Mouse (Mus musculus): ENCODE measurements around the gene Fndc3b.
"Not testable (repeated sequence)": the region's sequence is repeated elsewhere in the genome, so short reads cannot be mapped to it uniquely, and the experiment has no call there.

Gene Fndc3b

DNA sequence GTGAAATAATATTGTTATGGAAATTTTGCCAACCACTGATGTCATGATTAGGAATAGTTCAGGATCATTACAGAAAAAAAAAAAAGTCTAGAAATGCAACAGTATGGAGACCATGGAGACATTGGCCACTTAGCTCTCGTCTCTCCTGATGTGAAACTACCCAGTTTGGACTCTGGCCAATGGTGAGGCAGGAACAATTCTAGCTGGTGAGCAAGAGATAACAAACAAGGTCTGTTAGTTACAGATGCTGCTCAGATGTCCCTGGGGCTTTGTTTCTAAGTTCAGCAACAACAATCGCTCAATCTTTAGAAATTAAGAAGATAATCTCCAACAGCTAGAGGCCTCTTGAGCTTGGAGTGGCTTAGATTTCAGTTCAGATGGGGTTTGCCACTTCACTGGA is 302.5 kb downstream of the Fndc3b start:
- POLR2A ChIA-PET = interaction anchor here in 1 of 4 experiments (0.7 to 2.3 kb wide), 2 partner anchors 10 to 1865 kb away, joined by 3 to 10 read pairs; no protein-coding TSS in a partner anchor
- CTCF ChIA-PET = interaction anchor here in 1 of 4 experiments (0.8 kb wide), 1 partner anchor 983 kb away, joined by 8 read pairs; no protein-coding TSS in a partner anchor

DNA sequence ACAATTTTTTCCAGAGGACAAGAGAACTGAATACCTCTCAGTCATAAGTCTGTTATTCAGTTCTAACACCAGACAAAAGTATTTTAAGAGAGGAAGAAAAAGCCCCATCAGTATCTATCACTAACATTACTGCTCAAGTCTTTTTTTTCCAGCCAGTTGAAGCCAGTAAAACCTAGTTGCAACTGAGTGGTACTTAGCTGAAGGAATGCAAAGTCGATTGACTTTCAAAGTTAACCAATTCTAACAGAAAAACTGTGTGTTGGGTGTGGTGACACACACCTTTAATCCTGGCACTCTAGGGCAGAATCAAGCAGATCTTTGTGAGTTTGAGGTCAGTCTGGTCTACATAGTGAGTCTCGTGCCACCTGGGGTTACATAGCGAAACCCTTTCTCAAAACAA is 304.7 kb downstream of the Fndc3b start:
- ChIA-PET CTCF (interaction anchor here in 2 of 4 experiments (0.6 to 1.2 kb wide), 2 partner anchors 68 kb away, joined by 3 to 7 read pairs; no protein-coding TSS in a partner anchor), POLR2A (interaction anchor here in 1 of 4 experiments (0.8 to 2.3 kb wide), 7 partner anchors 8 to 132 kb away, joined by 3 to 10 read pairs (median 3); no protein-coding TSS in a partner anchor)

DNA sequence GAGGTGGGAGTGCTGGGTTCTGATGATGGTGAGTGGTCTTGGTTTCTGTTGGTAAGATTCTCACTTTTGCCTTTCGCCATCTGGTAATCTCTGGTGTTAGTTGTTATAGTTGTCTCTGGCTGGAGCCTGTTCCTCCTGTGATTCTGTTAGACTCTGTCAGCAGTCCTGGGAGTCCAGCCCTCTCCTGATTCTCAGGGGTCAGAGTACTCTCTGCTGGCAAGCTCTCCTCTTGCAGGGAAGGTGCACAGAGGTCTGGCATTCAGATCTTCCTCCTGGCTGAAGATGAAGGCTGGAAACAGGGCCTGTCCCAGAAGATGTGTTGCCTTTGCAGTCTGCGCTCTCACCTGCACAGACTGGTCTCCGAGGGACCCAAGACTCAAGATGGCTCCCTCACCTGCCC is 310.1 kb downstream of the Fndc3b start:
- POLR2A ChIA-PET, CTCF ChIA-PET: not testable (repeated sequence)

DNA sequence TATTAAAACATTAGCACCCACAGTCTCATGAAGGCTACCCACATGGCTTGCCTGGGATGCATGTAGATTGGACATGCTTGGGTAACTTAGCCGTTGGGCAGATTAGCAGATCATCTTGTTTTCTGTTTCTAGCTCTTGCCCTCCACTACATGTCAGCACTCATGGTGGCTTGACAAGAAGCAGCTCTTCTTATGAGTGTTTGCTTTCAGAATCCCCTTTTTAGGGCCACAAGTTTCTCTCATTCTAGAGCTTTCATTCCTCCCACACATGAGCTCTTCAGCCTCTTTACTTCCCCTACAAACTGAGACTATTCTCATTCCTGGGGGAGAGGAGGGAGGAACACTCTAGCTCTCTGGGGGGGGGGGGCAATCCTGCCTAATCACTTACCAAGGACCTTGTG is 321.2 kb downstream of the Fndc3b start:
- POLR2A ChIA-PET = interaction anchor here in 2 of 4 experiments (0.6 to 1.4 kb wide), 2 partner anchors 17 to 356 kb away, joined by 3 read pairs; no protein-coding TSS in a partner anchor
- CTCF ChIA-PET = interaction anchor here in 3 of 4 experiments (0.5 to 0.6 kb wide), 4 partner anchors 19 to 1320 kb away, joined by 3 to 4 read pairs (median 3); no protein-coding TSS in a partner anchor

DNA sequence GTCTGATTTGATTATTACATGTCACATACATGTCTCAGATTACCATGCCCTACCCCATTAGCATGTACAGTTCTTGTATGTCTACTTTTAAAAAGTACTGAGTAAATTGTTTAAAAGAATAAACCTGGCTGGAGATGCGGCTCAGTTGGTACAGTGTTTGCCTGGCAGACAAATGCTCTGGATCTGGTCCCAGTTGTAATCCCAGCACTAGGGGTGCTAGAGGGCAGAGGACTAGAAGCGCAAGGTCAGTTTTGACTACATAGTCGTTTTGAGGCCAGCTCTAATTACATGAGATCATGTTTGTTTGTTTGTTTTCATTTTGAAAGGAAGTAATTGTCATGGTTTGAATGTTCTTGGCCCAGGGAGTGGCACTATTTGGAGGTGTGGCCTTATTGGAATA is 326.3 kb downstream of the Fndc3b start:
- POLR2A ChIA-PET = no interaction called here
- CTCF ChIA-PET = interaction anchor here in 1 of 4 experiments (0.6 kb wide), 1 partner anchor 412 kb away, joined by 3 read pairs; no protein-coding TSS in a partner anchor

DNA sequence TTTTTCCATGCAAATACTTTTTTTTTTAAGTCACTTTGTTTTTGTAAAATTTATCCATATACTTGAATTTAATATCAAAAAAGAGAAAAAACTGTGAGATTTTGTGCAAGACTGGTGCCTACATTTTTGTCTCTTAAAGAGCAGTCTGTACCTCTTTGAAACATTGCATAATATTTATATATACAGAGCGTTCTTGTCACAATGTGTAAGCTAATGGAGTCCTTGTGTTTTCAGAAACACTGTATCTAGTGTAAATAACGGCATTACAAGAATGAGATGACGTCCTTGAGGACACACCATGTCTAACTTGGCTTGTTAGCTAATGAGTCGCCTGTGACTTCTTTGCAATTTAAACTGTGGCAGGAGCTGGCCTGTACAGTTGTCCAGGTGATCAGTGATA is 333.2 kb downstream of the Fndc3b start:
- ChIA-PET CTCF (no interaction called here), POLR2A (interaction anchor here in 1 of 4 experiments (0.6 kb wide), 1 partner anchor 40 kb away, joined by 3 read pairs; no protein-coding TSS in a partner anchor)

DNA sequence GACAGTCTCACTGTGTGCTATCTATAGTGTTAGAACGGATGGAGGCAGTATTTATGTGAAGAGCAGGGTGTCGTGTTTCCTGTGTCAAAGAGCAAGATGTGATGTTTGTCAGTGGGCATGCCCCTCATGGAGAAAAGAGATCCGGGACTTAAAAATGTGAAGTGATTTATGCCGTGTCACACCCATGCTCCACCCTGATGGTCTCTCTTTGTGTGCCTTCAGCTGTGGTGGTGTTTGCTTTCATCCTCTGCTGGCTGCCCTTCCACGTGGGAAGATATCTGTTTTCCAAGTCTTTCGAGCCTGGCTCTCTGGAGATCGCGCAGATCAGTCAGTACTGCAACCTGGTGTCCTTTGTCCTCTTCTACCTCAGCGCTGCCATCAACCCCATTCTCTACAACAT is 336.7 kb downstream of the Fndc3b start:
- CTCF ChIA-PET = no interaction called here
- POLR2A ChIA-PET = no interaction called here

DNA sequence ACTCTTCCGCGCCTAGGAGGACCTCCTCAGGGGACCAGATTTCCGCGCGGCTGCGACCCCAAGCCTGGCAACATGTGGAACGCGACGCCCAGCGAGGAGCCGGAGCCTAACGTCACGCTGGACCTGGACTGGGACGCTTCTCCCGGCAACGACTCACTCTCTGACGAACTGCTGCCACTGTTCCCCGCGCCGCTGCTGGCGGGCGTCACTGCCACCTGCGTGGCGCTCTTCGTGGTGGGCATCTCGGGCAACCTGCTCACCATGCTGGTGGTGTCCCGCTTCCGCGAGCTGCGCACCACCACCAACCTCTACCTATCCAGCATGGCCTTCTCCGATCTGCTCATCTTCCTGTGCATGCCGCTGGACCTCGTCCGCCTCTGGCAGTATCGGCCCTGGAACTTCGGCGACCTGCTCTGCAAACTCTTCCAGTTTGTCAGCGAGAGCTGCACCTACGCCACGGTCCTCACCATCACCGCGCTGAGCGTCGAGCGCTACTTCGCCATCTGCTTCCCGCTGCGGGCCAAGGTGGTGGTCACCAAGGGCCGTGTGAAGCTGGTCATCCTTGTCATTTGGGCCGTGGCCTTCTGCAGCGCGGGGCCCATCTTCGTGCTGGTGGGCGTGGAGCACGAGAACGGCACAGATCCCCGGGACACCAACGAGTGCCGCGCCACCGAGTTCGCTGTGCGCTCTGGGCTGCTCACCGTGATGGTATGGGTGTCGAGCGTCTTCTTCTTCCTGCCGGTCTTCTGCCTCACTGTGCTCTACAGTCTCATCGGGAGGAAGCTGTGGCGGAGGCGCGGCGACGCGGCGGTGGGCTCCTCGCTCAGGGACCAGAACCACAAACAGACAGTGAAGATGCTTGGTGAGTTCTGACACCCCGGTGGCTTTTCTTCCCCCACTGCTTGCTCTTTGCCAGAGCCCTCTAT is 339.1 kb downstream of the Fndc3b start:
- CTCF ChIA-PET = no interaction called here
- POLR2A ChIA-PET = interaction anchor here in 1 of 4 experiments (0.6 kb wide), 1 partner anchor 14 kb away, joined by 6 read pairs; no protein-coding TSS in a partner anchor

DNA sequence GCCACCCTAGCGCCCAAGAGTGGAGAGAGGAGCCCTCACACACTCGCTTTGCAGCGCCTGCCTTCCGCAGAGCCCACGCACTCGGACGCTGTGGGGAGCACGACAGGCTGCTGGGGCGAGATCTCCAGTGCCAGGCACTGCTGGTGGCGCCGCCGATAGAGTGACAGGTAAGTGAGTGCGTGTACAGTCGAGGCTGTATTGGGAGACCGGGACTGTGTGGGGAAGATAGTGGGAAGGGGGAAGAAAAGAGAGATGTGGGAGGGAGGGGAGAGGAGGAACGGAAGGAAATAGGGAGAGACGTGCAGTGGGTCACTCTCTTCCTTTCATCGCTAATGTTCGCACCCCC is 339.9 kb downstream of the Fndc3b start, which contains the start of gene Ghsr:
Gene Ghsr (plus strand): TSS at position 76 of the 346 bp plus-strand sequence.
- POLR2A ChIA-PET = interaction anchor here in 1 of 4 experiments (1.0 to 1.1 kb wide), 2 partner anchors 10 to 88 kb away, joined by 3 to 4 read pairs; no protein-coding TSS in a partner anchor
- CTCF ChIA-PET = interaction anchor here in 3 of 4 experiments (1.5 to 2.2 kb wide), 3 partner anchors 26 kb away, joined by 5 to 14 read pairs (median 5); no protein-coding TSS in a partner anchor

DNA sequence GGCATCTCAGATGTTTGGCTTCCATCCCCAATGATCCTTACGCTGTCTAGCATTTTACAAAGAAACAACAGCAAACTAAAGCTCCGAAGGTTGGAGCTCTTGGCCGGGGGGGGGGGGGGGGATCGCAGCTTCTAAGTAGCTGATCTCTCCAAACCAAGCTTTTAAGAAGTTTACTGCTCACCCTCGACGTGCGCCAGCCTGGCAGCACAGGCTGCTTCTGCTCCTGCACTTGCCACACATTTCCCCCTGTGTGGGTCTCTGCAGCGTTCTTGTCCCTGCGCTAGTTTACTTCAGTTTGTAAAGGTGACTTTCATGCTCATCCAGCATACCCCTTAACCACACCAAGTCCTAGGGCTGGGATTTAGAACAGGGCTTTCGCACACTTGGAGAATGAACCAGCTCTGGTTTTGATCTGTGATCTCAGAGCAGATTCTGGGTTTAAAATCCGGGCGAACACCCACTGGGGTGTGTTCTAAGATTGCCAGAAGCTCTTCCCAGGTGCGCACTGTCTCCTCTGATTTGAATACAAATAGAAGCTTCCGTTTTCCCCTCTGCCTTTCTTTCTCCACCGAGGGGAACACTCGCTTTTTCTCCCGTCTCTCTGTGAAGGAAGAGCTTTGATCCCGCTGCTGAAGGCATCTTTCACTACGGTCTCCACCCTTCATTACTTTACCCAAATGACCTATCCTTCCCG is 340.4 kb downstream of the Fndc3b start:
- POLR2A ChIA-PET = interaction anchor here in 2 of 4 experiments (0.6 to 1.1 kb wide), 5 partner anchors 11 to 891 kb away, joined by 3 to 6 read pairs (median 4); no protein-coding TSS in a partner anchor
- CTCF ChIA-PET = interaction anchor here (0.6 to 2.2 kb wide), 8 partner anchors 11 to 97 kb away, joined by 3 to 14 read pairs (median 4); no protein-coding TSS in a partner anchor

DNA sequence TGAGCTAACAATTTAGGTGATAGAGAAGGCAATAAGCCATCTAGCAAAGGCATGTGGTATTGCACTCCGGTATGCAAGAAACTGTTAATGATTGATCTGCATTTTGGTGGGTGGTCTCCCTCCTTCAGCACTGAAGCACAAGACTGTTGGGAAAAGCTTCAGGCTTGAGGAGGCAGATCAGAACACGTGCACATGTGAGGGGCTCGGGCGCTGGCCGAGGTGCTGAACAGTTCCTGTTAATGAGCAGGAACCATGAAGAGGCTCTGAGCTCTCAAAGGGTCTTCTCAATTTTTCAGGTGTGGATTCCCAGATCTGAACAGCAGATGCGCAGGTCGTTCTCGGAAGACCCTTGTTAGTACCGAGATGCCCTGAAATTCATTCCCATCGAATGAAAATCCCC is 341.0 kb downstream of the Fndc3b start:
- ChIA-PET CTCF (interaction anchor here (0.6 to 2.2 kb wide), 8 partner anchors 12 to 851 kb away, joined by 3 to 14 read pairs (median 4); no protein-coding TSS in a partner anchor), POLR2A (interaction anchor here in 1 of 4 experiments (0.7 to 1.2 kb wide), 5 partner anchors 11 to 215 kb away, joined by 3 to 4 read pairs (median 3); no protein-coding TSS in a partner anchor)

Data from embryonic stem cell, embryonic (primary cell).